Mouse (Mus musculus) heart, embryonic 16.5 days (tissue): ENCODE data around the gene Aff4. TPM values are rescaled to one million over a fixed set of nuclear protein-coding genes. Genes with fewer than 3 reads are reported as not detected.

Experiments
- ATAC-seq: fragments of 200-750 bp; cut with Nextera tagmentation; replicated peaks from 2 replicates; pipeline ENCODE4 v1.8.0; 2017; ENCODE audit warnings: moderate number of reproducible peaks; ENCODE audit not compliant: insufficient read depth, low FRiP score; ENCODE audit errors: extremely low read depth
- H3K27ac ChIP-seq: fragments of 300-500 bp; sonication (generic); 2 replicates; pipeline ENCODE4 v1.5.1; 2014; ENCODE audit warnings: mild to moderate bottlenecking, low read length, control low read depth, moderate library complexity
- H3K27me3 ChIP-seq: fragments of 300-500 bp; sonication (generic); 2 replicates; pipeline ENCODE4 v1.6.1; 2014; ENCODE audit warnings: low read length, mixed read lengths; ENCODE audit not compliant: control insufficient read depth, insufficient read depth
- H3K36me3 ChIP-seq: fragments of 300-500 bp; sonication (generic); 2 replicates; pipeline ENCODE4 v1.6.1; 2014; ENCODE audit not compliant: control insufficient read depth, insufficient read depth
- H3K4me1 ChIP-seq: fragments of 300-500 bp; sonication (generic); 2 replicates; pipeline ENCODE4 v1.6.1; 2014; ENCODE audit warnings: low read length, mixed read lengths; ENCODE audit not compliant: control insufficient read depth, insufficient read depth
- H3K4me2 ChIP-seq: fragments of 300-500 bp; sonication (generic); 2 replicates; pipeline ENCODE4 v1.6.1; 2014; ENCODE audit warnings: low read depth, mild to moderate bottlenecking, control low read depth, low read length
- H3K4me3 ChIP-seq: fragments of 300-500 bp; sonication (generic); 2 replicates; pipeline ENCODE4 v1.5.1; 2014; ENCODE audit warnings: mild to moderate bottlenecking, control low read depth, low read length
- H3K9ac ChIP-seq: fragments of 300-500 bp; sonication (generic); 2 replicates; pipeline ENCODE4 v1.6.1; 2014; ENCODE audit warnings: low read length, control low read depth
- H3K9me3 ChIP-seq: fragments of 300-500 bp; sonication (generic); replicated peaks from 2 replicates; pipeline ENCODE4 v1.6.1; 2016; ENCODE audit warnings: low read length; ENCODE audit not compliant: control insufficient read depth
- WGBS: fragments of 180-500 bp; shearing (Covaris S2); extraction: QIAGEN DNeasy Blood & Tissue Kit; methylation state at CpG from one replicate; pipeline ENCODE4 v1.1.7; 2014; 5-methylcytosine and 5-hydroxymethylcytosine counted together
- microRNA-seq: library from miRNA; unstranded; fragments of <30 nt; microRNA quantifications from one replicate; pipeline ENCODE4, GENCODE M21; 2017
- polyA plus RNA-seq: library from polyadenylated mRNA; unstranded; fragments of >200 nt; fragmentation: Nextera tagmentation; extraction: Ambion mirVana; gene quantifications from 2 replicates; pipeline ENCODE4 v1.2.1, GENCODE M21; 2015

Gene Aff4
- polyA plus RNA-seq, 1 experiment from 2014 or later: 23.0 TPM

- WGBS: 35% methylated on average over 16 of the region's 16 CpGs
- H3K4me3 ChIP-seq: 0 out of 2 replicates have a peak overlapping the region, but pooled peaks have one; percentile 13
- H3K4me1 ChIP-seq: peaks cover 15% of the 10 kb centered on the region; the same call in 1 of the 2 replicates
- H3K27me3 ChIP-seq: peaks cover 50% of the 10 kb centered on the region
- ATAC-seq: 0 out of 2 replicates have a peak, but pooled peaks have one; percentile 6
- H3K4me2 ChIP-seq: peak overlapping the region; percentile 51
- peaks cover 2% of the 10 kb centered on the region; the same call in 1 of the 2 replicates for H3K9me3 ChIP-seq
- no peak overlapping the region for H3K9ac ChIP-seq
- H3K27ac ChIP-seq: no peak overlapping the region
- H3K36me3 ChIP-seq: no peaks in the 10 kb centered on the region
These were observed 118.8 kb downstream of the Aff4 start for GRCm38 (mm10) chr11:53469294-53469967.

GRCm38 (mm10) chr11:53469968-53470695 lies 119.5 kb downstream of the Aff4 start, which contains the start of gene Gm9837:
TSS of gene Gm9837 (minus strand) at chr11:53470479.
- H3K9me3 ChIP-seq: no peaks in the 10 kb centered on the region
- no peak within 1 kb of the TSS for H3K27ac ChIP-seq
- 4% methylated on average over 29 of the region's 29 CpGs for WGBS
- peak; percentile 67 for ATAC-seq
- 0 out of 2 replicates have a peak within 1 kb of the TSS, but pooled peaks have one; percentile 9 for H3K9ac ChIP-seq
- no peaks in the 10 kb centered on the region for H3K36me3 ChIP-seq
- H3K4me3 ChIP-seq: peak within 1 kb of the TSS; percentile 20
- H3K27me3 ChIP-seq: peaks cover 48% of the 10 kb centered on the region
- peaks cover 15% of the 10 kb centered on the region; the same call in 1 of the 2 replicates for H3K4me1 ChIP-seq
- H3K4me2 ChIP-seq: peak within 1 kb of the TSS; percentile 51

Small RNA genes lying within 50 kb of the gene (microRNA-seq; reads per million reads assigned to microRNA genes)
- not detected for gene Mir6920

Other genes with a start within 250 kb of the Aff4 start
- gene Hspa4, start 50.4 kb upstream of the Aff4 start, polyA plus RNA-seq: 66.6 and 72.8 TPM in 2 replicates
- gene Zcchc10, start 26.2 kb upstream of the Aff4 start, polyA plus RNA-seq: 12.8 and 16.7 TPM in 2 replicates
- 0.39 TPM in 1 of 2 replicates, not detected in the other for gene Leap2, start 72.3 kb downstream of the Aff4 start, polyA plus RNA-seq
- gene Uqcrq, start 80.0 kb downstream of the Aff4 start, polyA plus RNA-seq: 1,391 and 1,425 TPM in 2 replicates
- gene Gdf9, start 80.2 kb downstream of the Aff4 start, polyA plus RNA-seq: 1.2 and 1.6 TPM in 2 replicates
- 0.06 and 0.09 TPM in 2 replicates for gene Gm10447, start 106.3 kb downstream of the Aff4 start, polyA plus RNA-seq
- 1.3 and 1.8 TPM in 2 replicates for gene Shroom1, start 106.4 kb downstream of the Aff4 start, polyA plus RNA-seq
- gene Gm9837, start 119.6 kb downstream of the Aff4 start, polyA plus RNA-seq: not detected in 2 replicates
- not detected in 2 replicates for gene Gm9945, start 129.3 kb downstream of the Aff4 start, polyA plus RNA-seq
- gene Sowaha, start 129.4 kb downstream of the Aff4 start, polyA plus RNA-seq: 0.17 and 0.18 TPM in 2 replicates
- 22.9 and 23.3 TPM in 2 replicates for gene Sept8, start 168.4 kb downstream of the Aff4 start, polyA plus RNA-seq
- gene Kif3a, start 216.5 kb downstream of the Aff4 start, polyA plus RNA-seq: 38.3 and 38.9 TPM in 2 replicates